Mouse (Mus musculus) forebrain, embryonic 16.5 days (tissue): Measurements from ENCODE around the gene 1520401A03Rik. TPM values are rescaled to one million over a fixed set of nuclear protein-coding genes. Genes with fewer than 3 reads are reported as not detected.

Experiments used
- ATAC-seq: fragments of 200-750 bp; cut with Nextera tagmentation; 2 replicates; pipeline ENCODE4 v1.8.0; 2017; ENCODE audit warnings: mild to moderate bottlenecking, moderate library complexity
- H3K27ac ChIP-seq: fragments of 300-500 bp; sonication (generic); 2 replicates; pipeline ENCODE4 v1.5.1; 2014; ENCODE audit warnings: low read length, control low read depth
- H3K27me3 ChIP-seq: fragments of 300-500 bp; sonication (generic); replicated peaks from 2 replicates; pipeline ENCODE4 v1.6.1; 2014; ENCODE audit warnings: low read length; ENCODE audit not compliant: control insufficient read depth, insufficient read depth
- H3K36me3 ChIP-seq: fragments of 300-500 bp; sonication (generic); 2 replicates; pipeline ENCODE4 v1.6.1; 2014; ENCODE audit not compliant: control insufficient read depth, insufficient read depth
- H3K4me1 ChIP-seq: fragments of 300-500 bp; sonication (generic); replicated peaks from 2 replicates; pipeline ENCODE4 v1.6.1; 2014; ENCODE audit warnings: low read length; ENCODE audit not compliant: control insufficient read depth, insufficient read depth
- H3K4me2 ChIP-seq: fragments of 300-500 bp; sonication (generic); 2 replicates; pipeline ENCODE4 v1.6.1; 2014; ENCODE audit warnings: mild to moderate bottlenecking, low read length, control low read depth
- H3K4me3 ChIP-seq: fragments of 300-500 bp; sonication (generic); replicated peaks from 2 replicates; pipeline ENCODE4 v1.5.1; 2014; ENCODE audit warnings: mild to moderate bottlenecking, low read length, control low read depth
- H3K9ac ChIP-seq: fragments of 300-500 bp; sonication (generic); replicated peaks from 2 replicates; pipeline ENCODE4 v1.6.1; 2014; ENCODE audit warnings: low read depth, low read length, control low read depth
- H3K9me3 ChIP-seq: fragments of 300-500 bp; sonication (generic); 2 replicates; pipeline ENCODE4 v1.6.1; 2016; ENCODE audit warnings: low read length; ENCODE audit not compliant: control insufficient read depth
- WGBS: fragments of 180-500 bp; shearing (Covaris S2); extraction: QIAGEN DNeasy Blood & Tissue Kit; methylation state at CpG from one replicate; pipeline ENCODE4 v1.1.7; 2014; 5-methylcytosine and 5-hydroxymethylcytosine counted together
- polyA plus RNA-seq: library from polyadenylated mRNA; unstranded; fragments of >200 nt; fragmentation: Nextera tagmentation; extraction: Ambion mirVana; gene quantifications from 2 replicates; pipeline ENCODE4 v1.2.1, GENCODE M21; 2015

1520401A03Rik gene
- polyA plus RNA-seq, 1 experiment from 2014 or later, result not detected

- under 1% methylated on average over 38 of the region's 45 CpGs for WGBS
- ATAC-seq, result no peak
- peak within 1 kb of the TSS; percentile 68 for H3K4me2 ChIP-seq
- no peak within 1 kb of the TSS for H3K27ac ChIP-seq
- H3K9ac ChIP-seq, result peak within 1 kb of the TSS; percentile 61
- no peaks in the 10 kb centered on the region for H3K36me3 ChIP-seq
- peaks cover 55% of the 10 kb centered on the region for H3K27me3 ChIP-seq
- H3K9me3 ChIP-seq, result no peaks in the 10 kb centered on the region
- H3K4me3 ChIP-seq, result peak within 1 kb of the TSS; percentile 46
- peaks cover 23% of the 10 kb centered on the region for H3K4me1 ChIP-seq
These were observed 23.0 kb upstream of the 1520401A03Rik start, which contains the start of gene Kremen2 for GRCm38 (mm10) chr17:23745301-23746251. Kremen2 (minus strand) TSS chr17:23745833.

- no peak overlapping the region; the same call in 1 of the 2 replicates for H3K4me2 ChIP-seq
- H3K36me3 ChIP-seq, result no peaks in the 10 kb centered on the region
- H3K4me3 ChIP-seq, result no peak overlapping the region; the same call in 1 of the 2 replicates
- WGBS, result 6% methylated on average over 14 of the region's 14 CpGs
- H3K4me1 ChIP-seq, result peaks cover 25% of the 10 kb centered on the region
- H3K9me3 ChIP-seq, result no peaks in the 10 kb centered on the region
- H3K27ac ChIP-seq, result no peak overlapping the region
- no peak for ATAC-seq
- peaks cover 57% of the 10 kb centered on the region for H3K27me3 ChIP-seq
- H3K9ac ChIP-seq, result no peak overlapping the region
These were observed 22.1 kb upstream of the 1520401A03Rik start for GRCm38 (mm10) chr17:23744651-23745050.

- H3K9me3 ChIP-seq, result no peaks in the 10 kb centered on the region
- no peak overlapping the region for H3K4me3 ChIP-seq
- peaks cover 31% of the 10 kb centered on the region for H3K4me1 ChIP-seq
- WGBS, result 15% methylated on average over 8 of the region's 8 CpGs
- no peak for ATAC-seq
- no peak overlapping the region for H3K9ac ChIP-seq
- H3K27me3 ChIP-seq, result peaks cover 57% of the 10 kb centered on the region
- no peaks in the 10 kb centered on the region for H3K36me3 ChIP-seq
- no peak overlapping the region for H3K4me2 ChIP-seq
- no peak overlapping the region for H3K27ac ChIP-seq
These were observed 21.5 kb upstream of the 1520401A03Rik start for GRCm38 (mm10) chr17:23744076-23744475.

GRCm38 (mm10) chr17:23742941-23743340 lies 20.4 kb upstream of the 1520401A03Rik start:
- no peak for ATAC-seq
- H3K9me3 ChIP-seq, result no peaks in the 10 kb centered on the region
- no peak overlapping the region; the same call in 1 of the 2 replicates for H3K4me2 ChIP-seq
- WGBS, result 67% methylated on average over 12 of the region's 12 CpGs
- H3K4me3 ChIP-seq, result peak overlapping the region; percentile 35
- H3K36me3 ChIP-seq, result no peaks in the 10 kb centered on the region
- H3K27me3 ChIP-seq, result peaks cover 57% of the 10 kb centered on the region
- peaks cover 42% of the 10 kb centered on the region for H3K4me1 ChIP-seq
- no peak overlapping the region for H3K9ac ChIP-seq
- no peak overlapping the region for H3K27ac ChIP-seq

GRCm38 (mm10) chr17:23742210-23742793 lies 19.7 kb upstream of the 1520401A03Rik start:
- H3K4me1 ChIP-seq, result peaks cover 47% of the 10 kb centered on the region
- WGBS, result 6% methylated on average over 44 of the region's 44 CpGs
- peaks cover 1% of the 10 kb centered on the region; the same call in 1 of the 2 replicates for H3K36me3 ChIP-seq
- no peak for ATAC-seq
- H3K27me3 ChIP-seq, result peaks cover 57% of the 10 kb centered on the region
- H3K9ac ChIP-seq, result peak overlapping the region; percentile 36; the same call in 1 of the 2 replicates
- H3K27ac ChIP-seq, result no peak overlapping the region
- no peaks in the 10 kb centered on the region for H3K9me3 ChIP-seq
- peak overlapping the region; percentile 35 for H3K4me3 ChIP-seq
- peak overlapping the region; percentile 51 for H3K4me2 ChIP-seq

GRCm38 (mm10) chr17:23741359-23742209 lies 19.0 kb upstream of the 1520401A03Rik start:
- no peak overlapping the region for H3K27ac ChIP-seq
- no peak overlapping the region for H3K4me2 ChIP-seq
- 46% methylated on average over 38 of the region's 38 CpGs for WGBS
- H3K4me1 ChIP-seq, result peaks cover 47% of the 10 kb centered on the region
- no peak overlapping the region for H3K4me3 ChIP-seq
- no peak overlapping the region for H3K9ac ChIP-seq
- H3K9me3 ChIP-seq, result no peaks in the 10 kb centered on the region
- H3K36me3 ChIP-seq, result peaks cover 6% of the 10 kb centered on the region; the same call in 1 of the 2 replicates
- no peak for ATAC-seq
- peaks cover 53% of the 10 kb centered on the region for H3K27me3 ChIP-seq

- 10% methylated on average over 13 of the region's 13 CpGs for WGBS
- ATAC-seq, result peak; percentile 11
- H3K4me2 ChIP-seq, result peak within 1 kb of the TSS; percentile 96
- H3K36me3 ChIP-seq, result peaks cover 6% of the 10 kb centered on the region; the same call in 1 of the 2 replicates
- peak within 1 kb of the TSS; percentile 82 for H3K4me3 ChIP-seq
- peaks cover 47% of the 10 kb centered on the region for H3K27me3 ChIP-seq
- peak within 1 kb of the TSS; percentile 80 for H3K9ac ChIP-seq
- H3K27ac ChIP-seq, result peak within 1 kb of the TSS; percentile 48
- peaks cover 40% of the 10 kb centered on the region for H3K4me1 ChIP-seq
- no peaks in the 10 kb centered on the region for H3K9me3 ChIP-seq
These were observed 18.0 kb upstream of the 1520401A03Rik start, which contains the start of gene Paqr4 for GRCm38 (mm10) chr17:23740598-23741021. Paqr4 (minus strand) TSS chr17:23740867.

GRCm38 (mm10) chr17:23740136-23740584 lies 17.6 kb upstream of the 1520401A03Rik start:
- Histone ChIP-seq H3K4me3 (peak overlapping the region; percentile 82), H3K36me3 (peaks cover 6% of the 10 kb centered on the region; the same call in 1 of the 2 replicates), H3K9me3 (no peaks in the 10 kb centered on the region), H3K4me1 (peaks cover 37% of the 10 kb centered on the region), H3K27ac (peak overlapping the region; percentile 48), H3K4me2 (peak overlapping the region; percentile 96), H3K9ac (peak overlapping the region; percentile 80), H3K27me3 (peaks cover 45% of the 10 kb centered on the region)
- ATAC-seq, result peak; percentile 93
- WGBS, result 0% methylated on average over 46 of the region's 46 CpGs
